Mouse (Mus musculus) stomach, postnatal 0 days (tissue): ENCODE results near the gene Luzp2. TPM values are rescaled to one million over a fixed set of nuclear protein-coding genes. Genes with fewer than 3 reads are reported as not detected.
"Not testable (repeated sequence)": the region's sequence is repeated elsewhere in the genome, so short reads cannot be mapped to it uniquely, and the experiment has no call there.

Source experiments
- ATAC-seq: fragments of 200-750 bp; cut with Nextera tagmentation; 2 replicates; pipeline ENCODE4 v1.8.0; 2017; ENCODE audit not compliant: low FRiP score, low TSS enrichment
- DNase-seq: peaks from one replicate; pipeline ENCODE4 v3.0.0-alpha.2; 2016; ENCODE audit warnings: low spot score
- H3K27ac ChIP-seq: fragments of 300-500 bp; sonication (generic); replicated peaks from 2 replicates; pipeline ENCODE4 v1.5.1; 2014; ENCODE audit warnings: mild to moderate bottlenecking, control low read depth
- H3K27me3 ChIP-seq: fragments of 300-500 bp; sonication (generic); 2 replicates; pipeline ENCODE4 v1.6.1; 2014; ENCODE audit warnings: low read length; ENCODE audit not compliant: control insufficient read depth, insufficient read depth
- H3K36me3 ChIP-seq: fragments of 300-500 bp; sonication (generic); 2 replicates; pipeline ENCODE4 v1.6.1; 2014; ENCODE audit warnings: low read length, mixed read lengths; ENCODE audit not compliant: control insufficient read depth, insufficient read depth
- H3K4me1 ChIP-seq: fragments of 300-500 bp; sonication (generic); replicated peaks from 2 replicates; pipeline ENCODE4 v1.6.1; 2014; ENCODE audit warnings: antibody characterized with exemption; ENCODE audit not compliant: control insufficient read depth, insufficient read depth
- H3K4me2 ChIP-seq: fragments of 300-500 bp; sonication (generic); replicated peaks from 2 replicates; pipeline ENCODE4 v1.6.1; 2014; ENCODE audit warnings: low read depth, mild to moderate bottlenecking, control low read depth, moderate library complexity
- H3K4me3 ChIP-seq: fragments of 300-500 bp; sonication (generic); 2 replicates; pipeline ENCODE4 v1.5.1; 2014; ENCODE audit warnings: low read depth, low read length, control low read depth
- H3K9ac ChIP-seq: fragments of 300-500 bp; sonication (generic); 2 replicates; pipeline ENCODE4 v1.6.1; 2014; ENCODE audit warnings: mild to moderate bottlenecking, low read length, control low read depth, mixed read lengths
- H3K9me3 ChIP-seq: fragments of 300-500 bp; sonication (generic); 2 replicates; pipeline ENCODE4 v1.6.1; 2016; ENCODE audit warnings: low read length; ENCODE audit not compliant: control insufficient read depth
- CTCF ChIP-seq: IDR thresholded peaks from 2 replicates; pipeline ENCODE4 v1.5.1; 2016; ENCODE audit warnings: antibody characterized with exemption, low read depth, mild to moderate bottlenecking, moderate library complexity
- EP300 ChIP-seq: optimal IDR thresholded peaks from 2 replicates; pipeline ENCODE3; 2016; ENCODE audit warnings: antibody characterized with exemption
- WGBS: fragments of 180-500 bp; shearing (Covaris S2); extraction: QIAGEN DNeasy Blood & Tissue Kit; methylation state at CpG from one replicate; pipeline ENCODE4 v1.1.7; 2014; 5-methylcytosine and 5-hydroxymethylcytosine counted together
- polyA plus RNA-seq: library from polyadenylated mRNA; unstranded; fragments of >200 nt; fragmentation: Nextera tagmentation; extraction: Ambion mirVana; gene quantifications from 2 replicates; pipeline ENCODE4 v1.2.1, GENCODE M21; 2015

The Luzp2 gene
- polyA plus RNA-seq, 1 experiment from 2014 or later, result 0.35 TPM

GRCm38 (mm10) chr7:54956759-54957158 lies 121.5 kb downstream of the Luzp2 start:
- no peak overlapping the region for H3K4me2 ChIP-seq
- H3K27me3 ChIP-seq, result no peaks in the 10 kb centered on the region
- H3K9ac ChIP-seq, result no peak overlapping the region
- no peaks in the 10 kb centered on the region for H3K9me3 ChIP-seq
- TF ChIP-seq EP300, result no peak
- TF ChIP-seq CTCF, result no peak
- no peak overlapping the region for H3K4me3 ChIP-seq
- DNase-seq (no peak), ATAC-seq (no peak)
- H3K4me1 ChIP-seq, result no peaks in the 10 kb centered on the region
- no peaks in the 10 kb centered on the region for H3K36me3 ChIP-seq
- WGBS, result 89% methylated on average over 2 of the region's 2 CpGs
- H3K27ac ChIP-seq, result no peak overlapping the region

- Histone ChIP-seq H3K9me3 (no peaks in the 10 kb centered on the region), H3K27me3 (no peaks in the 10 kb centered on the region), H3K4me3 (no peak overlapping the region), H3K9ac (no peak overlapping the region), H3K27ac (no peak overlapping the region), H3K36me3 (no peaks in the 10 kb centered on the region), H3K4me1 (no peaks in the 10 kb centered on the region), H3K4me2 (no peak overlapping the region)
- no peak for TF ChIP-seq CTCF
- TF ChIP-seq EP300, result no peak
- DNase-seq, result no peak
- ATAC-seq, result no peak
- 81% methylated on average over 4 of the region's 4 CpGs for WGBS
Measured at GRCm38 (mm10) chr7:54962678-54963077, 127.4 kb downstream of the Luzp2 start.

- Histone ChIP-seq H3K4me1 (no peaks in the 10 kb centered on the region), H3K9me3 (no peaks in the 10 kb centered on the region), H3K4me2 (no peak overlapping the region), H3K36me3 (no peaks in the 10 kb centered on the region), H3K9ac (no peak overlapping the region), H3K27me3 (no peaks in the 10 kb centered on the region), H3K4me3 (no peak overlapping the region), H3K27ac (no peak overlapping the region)
- no peak for TF ChIP-seq EP300
- DNase-seq, result no peak
- ATAC-seq, result no peak
Measured at GRCm38 (mm10) chr7:54977372-54977771, 142.1 kb downstream of the Luzp2 start.

GRCm38 (mm10) chr7:54980585-54980984 lies 145.3 kb downstream of the Luzp2 start:
- 65% methylated on average over 4 of the region's 4 CpGs for WGBS
- H3K9ac ChIP-seq, result no peak overlapping the region

GRCm38 (mm10) chr7:55000397-55000796 lies 165.1 kb downstream of the Luzp2 start:
- Histone ChIP-seq H3K9ac (no peak overlapping the region), H3K27me3 (no peaks in the 10 kb centered on the region), H3K36me3 (no peaks in the 10 kb centered on the region), H3K4me3 (no peak overlapping the region), H3K9me3 (no peaks in the 10 kb centered on the region), H3K4me1 (no peaks in the 10 kb centered on the region), H3K4me2 (no peak overlapping the region), H3K27ac (no peak overlapping the region)
- no peak for TF ChIP-seq EP300
- no peak for TF ChIP-seq CTCF
- 39% methylated on average over 2 of the region's 2 CpGs for WGBS
- no peak for ATAC-seq
- no peak for DNase-seq

More at GRCm38 (mm10) chr7:54980585-54980984, 145.3 kb downstream of the Luzp2 start:
- H3K36me3 ChIP-seq, result no peaks in the 10 kb centered on the region
- DNase-seq (no peak), ATAC-seq (no peak)
- no peaks in the 10 kb centered on the region for H3K27me3 ChIP-seq
- TF ChIP-seq EP300 (no peak), CTCF (no peak)
- H3K4me2 ChIP-seq, result no peak overlapping the region
- H3K27ac ChIP-seq, result no peak overlapping the region
- H3K4me3 ChIP-seq, result no peak overlapping the region
- H3K9me3 ChIP-seq, result no peaks in the 10 kb centered on the region
- no peaks in the 10 kb centered on the region for H3K4me1 ChIP-seq

GRCm38 (mm10) chr7:55009173-55009771 lies 174.0 kb downstream of the Luzp2 start:
- Histone ChIP-seq H3K4me2 (no peak overlapping the region), H3K27me3 (no peaks in the 10 kb centered on the region), H3K4me1 (no peaks in the 10 kb centered on the region), H3K9ac (no peak overlapping the region), H3K4me3 (no peak overlapping the region), H3K27ac (no peak overlapping the region), H3K9me3 (no peaks in the 10 kb centered on the region), H3K36me3 (no peaks in the 10 kb centered on the region)
- WGBS, result 51% methylated on average over 4 of the region's 4 CpGs
- DNase-seq (no peak), ATAC-seq (no peak)
- no peak for TF ChIP-seq CTCF
- TF ChIP-seq EP300, result no peak

- H3K9me3 ChIP-seq, H3K36me3 ChIP-seq: not testable (repeated sequence)
Measured at GRCm38 (mm10) chr7:55133850-55134249, 298.6 kb downstream of the Luzp2 start.

More at GRCm38 (mm10) chr7:55133850-55134249, 298.6 kb downstream of the Luzp2 start:
- not testable (repeated sequence) for H3K4me2 ChIP-seq, H3K27me3 ChIP-seq, H3K9ac ChIP-seq, DNase-seq, ATAC-seq, H3K27ac ChIP-seq, H3K4me3 ChIP-seq, H3K4me1 ChIP-seq
- WGBS, result 81% methylated on average over 1 of the region's 2 CpGs
